Mouse (Mus musculus) kidney, embryonic 15.5 days (tissue): ENCODE measurements around the gene Vwa5b1. TPM values are rescaled to one million over a fixed set of nuclear protein-coding genes. Genes with fewer than 3 reads are reported as not detected.
A peak's percentile ranks its signal among the peaks of the same experiment; 100 is the strongest.

Experiments used
- ATAC-seq: fragments of 200-750 bp; cut with Nextera tagmentation; replicated peaks from 2 replicates; pipeline ENCODE4 v1.8.0; 2017; ENCODE audit warnings: moderate TSS enrichment; ENCODE audit not compliant: low FRiP score
- H3K27ac ChIP-seq: fragments of 300-500 bp; sonication (generic); 2 replicates; pipeline ENCODE4 v1.5.1; 2015; ENCODE audit warnings: mild to moderate bottlenecking, inconsistent platforms
- H3K27me3 ChIP-seq: fragments of 300-500 bp; sonication (generic); 2 replicates; pipeline ENCODE4 v1.6.1; 2015; ENCODE audit warnings: inconsistent platforms
- H3K36me3 ChIP-seq: fragments of 300-500 bp; sonication (generic); 2 replicates; pipeline ENCODE4 v1.6.1; 2015; ENCODE audit warnings: inconsistent platforms
- H3K4me1 ChIP-seq: fragments of 300-500 bp; sonication (generic); 2 replicates; pipeline ENCODE4 v1.6.1; 2015; ENCODE audit warnings: inconsistent platforms
- H3K4me2 ChIP-seq: fragments of 300-500 bp; sonication (generic); 2 replicates; pipeline ENCODE4 v1.6.1; 2015; ENCODE audit warnings: moderate library complexity, mild to moderate bottlenecking, inconsistent platforms
- H3K4me3 ChIP-seq: fragments of 300-500 bp; sonication (generic); replicated peaks from 2 replicates; pipeline ENCODE4 v1.5.1; 2015; ENCODE audit warnings: mild to moderate bottlenecking, inconsistent platforms
- H3K9ac ChIP-seq: fragments of 300-500 bp; sonication (generic); 2 replicates; pipeline ENCODE4 v1.6.1; 2015; ENCODE audit warnings: mild to moderate bottlenecking, inconsistent platforms
- H3K9me3 ChIP-seq: fragments of 300-500 bp; sonication (generic); replicated peaks from 2 replicates; pipeline ENCODE4 v1.6.1; 2016; ENCODE audit warnings: inconsistent platforms
- WGBS: fragments of 180-500 bp; shearing (Covaris S2); methylation state at CpG from one replicate; pipeline ENCODE4 v1.1.7; 2015; ENCODE audit warnings: mixed read lengths; 5-methylcytosine and 5-hydroxymethylcytosine counted together
- polyA plus RNA-seq: library from polyadenylated mRNA; unstranded; fragments of >200 nt; fragmentation: Nextera tagmentation; extraction: Ambion mirVana; gene quantifications from 2 replicates; pipeline ENCODE4 v1.2.1, GENCODE M21; 2015

Vwa5b1 gene
- polyA plus RNA-seq, 1 experiment from 2014 or later: 0.12 TPM

GRCm38 (mm10) chr4:138648096-138648635 lies 12.5 kb upstream of the Vwa5b1 start:
- Histone ChIP-seq H3K9me3 (no peaks in the 10 kb centered on the region), H3K36me3 (no peaks in the 10 kb centered on the region), H3K27ac (peak overlapping the region; percentile 71), H3K27me3 (no peaks in the 10 kb centered on the region), H3K4me3 (no peak overlapping the region), H3K9ac (no peak overlapping the region), H3K4me1 (peaks cover 25% of the 10 kb centered on the region), H3K4me2 (no peak overlapping the region)
- peak; percentile 54 for ATAC-seq
- WGBS: 48% methylated on average over 3 of the region's 3 CpGs

GRCm38 (mm10) chr4:138642272-138642671 lies 6.6 kb upstream of the Vwa5b1 start:
- H3K4me2 ChIP-seq: no peak overlapping the region
- no peak overlapping the region for H3K27ac ChIP-seq
- no peaks in the 10 kb centered on the region for H3K9me3 ChIP-seq
- ATAC-seq: no peak
- H3K27me3 ChIP-seq: no peaks in the 10 kb centered on the region
- no peak overlapping the region for H3K4me3 ChIP-seq
- H3K36me3 ChIP-seq: no peaks in the 10 kb centered on the region
- 38% methylated on average over 4 of the region's 4 CpGs for WGBS
- no peak overlapping the region for H3K9ac ChIP-seq
- H3K4me1 ChIP-seq: peaks cover 8% of the 10 kb centered on the region

DNA sequence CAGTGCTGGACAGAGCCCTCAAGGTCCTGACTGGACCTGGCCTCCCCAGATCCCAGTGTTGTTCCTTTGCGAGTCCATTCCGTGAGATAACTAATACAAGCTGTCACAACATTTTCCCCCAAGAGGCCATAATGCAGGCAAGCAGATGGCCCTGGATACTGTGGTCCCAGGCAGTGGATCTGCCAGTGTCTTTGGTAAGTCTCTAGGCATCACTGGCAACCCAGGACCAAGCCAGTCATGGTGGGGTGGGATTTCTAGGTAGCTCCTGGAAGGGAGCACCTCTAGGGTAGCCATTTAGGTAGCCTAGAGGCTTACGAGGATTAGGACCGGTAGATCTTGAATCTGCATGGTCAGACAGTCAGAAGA lies 445 bp upstream of the Vwa5b1 start:
- H3K9ac ChIP-seq: no peak overlapping the region
- no peak for ATAC-seq
- WGBS: 45% methylated on average over 4 of the region's 4 CpGs
- no peak overlapping the region for H3K4me3 ChIP-seq
- no peak overlapping the region for H3K27ac ChIP-seq
- no peaks in the 10 kb centered on the region for H3K27me3 ChIP-seq
- no peaks in the 10 kb centered on the region for H3K9me3 ChIP-seq
- H3K36me3 ChIP-seq: no peaks in the 10 kb centered on the region
- no peak overlapping the region for H3K4me2 ChIP-seq
- peaks cover 9% of the 10 kb centered on the region for H3K4me1 ChIP-seq

DNA sequence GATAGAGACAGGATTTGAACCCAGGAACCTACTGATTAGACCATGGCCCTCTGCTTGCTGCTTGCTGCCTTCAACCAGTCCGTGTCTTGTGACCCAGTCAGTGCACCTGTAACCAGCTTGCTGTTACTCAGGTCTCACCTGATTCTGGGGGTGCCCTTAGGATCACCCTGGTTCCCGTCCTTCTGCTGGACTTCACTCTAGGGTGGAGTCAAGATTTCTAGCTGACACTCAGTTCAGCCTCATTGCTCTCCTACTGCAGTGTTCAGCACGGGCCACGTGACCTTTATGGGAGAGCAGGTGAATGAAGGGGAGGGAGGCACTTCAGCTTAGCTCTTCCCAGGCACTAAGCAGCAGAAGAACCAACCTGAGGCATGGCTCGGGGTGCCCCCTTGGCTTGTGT lies 7.4 kb downstream of the Vwa5b1 start:
- 48% methylated on average over 5 of the region's 5 CpGs for WGBS
- Histone ChIP-seq H3K27me3 (no peaks in the 10 kb centered on the region), H3K4me3 (no peak overlapping the region), H3K27ac (no peak overlapping the region), H3K4me2 (no peak overlapping the region), H3K36me3 (no peaks in the 10 kb centered on the region), H3K9me3 (no peaks in the 10 kb centered on the region), H3K4me1 (no peaks in the 10 kb centered on the region), H3K9ac (no peak overlapping the region)
- ATAC-seq: 0 out of 2 replicates have a peak, but pooled peaks have one; percentile 25

DNA sequence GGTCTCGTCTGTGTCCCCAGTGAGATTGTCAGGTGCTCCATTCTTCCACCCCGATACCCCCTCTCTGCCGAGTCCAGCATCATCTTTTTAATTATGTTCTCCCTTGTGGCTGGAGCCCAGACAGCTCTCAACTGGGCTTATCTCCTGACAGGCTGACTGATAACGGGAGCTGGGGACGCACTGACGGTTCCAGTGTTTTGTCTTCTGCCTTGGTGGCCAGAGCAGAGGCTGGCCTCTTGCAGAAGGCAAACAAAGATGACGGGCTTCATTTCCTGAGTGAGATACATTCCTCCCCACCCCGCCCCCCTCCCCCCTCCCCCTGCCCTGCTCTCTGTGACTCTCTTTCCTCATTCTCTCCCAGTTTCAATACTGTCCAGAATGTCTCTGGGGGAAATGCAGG lies 21.2 kb downstream of the Vwa5b1 start:
- H3K27ac ChIP-seq: no peak overlapping the region
- ATAC-seq: no peak
- H3K4me3 ChIP-seq: no peak overlapping the region
- H3K27me3 ChIP-seq: no peaks in the 10 kb centered on the region
- no peak overlapping the region for H3K9ac ChIP-seq
- H3K4me2 ChIP-seq: no peak overlapping the region
- H3K4me1 ChIP-seq: peaks cover 9% of the 10 kb centered on the region; the same call in 1 of the 2 replicates
- no peaks in the 10 kb centered on the region for H3K9me3 ChIP-seq
- no peaks in the 10 kb centered on the region for H3K36me3 ChIP-seq
- WGBS: 8% methylated on average over 8 of the region's 8 CpGs

- no peak overlapping the region for H3K9ac ChIP-seq
- no peak overlapping the region for H3K4me2 ChIP-seq
- no peaks in the 10 kb centered on the region for H3K36me3 ChIP-seq
- ATAC-seq: no peak
- H3K27me3 ChIP-seq: peaks cover 14% of the 10 kb centered on the region
- no peak overlapping the region for H3K27ac ChIP-seq
- no peak overlapping the region for H3K4me3 ChIP-seq
- H3K9me3 ChIP-seq: no peaks in the 10 kb centered on the region
- H3K4me1 ChIP-seq: peaks cover 20% of the 10 kb centered on the region
- WGBS: 48% methylated on average over 9 of the region's 9 CpGs
Observed at GRCm38 (mm10) chr4:138601926-138602325, 33.8 kb downstream of the Vwa5b1 start.

GRCm38 (mm10) chr4:138597904-138598347 lies 37.8 kb downstream of the Vwa5b1 start:
- ATAC-seq: no peak
- H3K27me3 ChIP-seq: 0 out of 2 replicates have a peak, but pooled peaks cover under 1% of the 10 kb centered on the region
- peaks cover 26% of the 10 kb centered on the region for H3K4me1 ChIP-seq
- no peaks in the 10 kb centered on the region for H3K9me3 ChIP-seq
- H3K36me3 ChIP-seq: no peaks in the 10 kb centered on the region
- 8% methylated on average over 7 of the region's 7 CpGs for WGBS
- H3K4me2 ChIP-seq: no peak overlapping the region
- H3K27ac ChIP-seq: no peak overlapping the region
- no peak overlapping the region for H3K4me3 ChIP-seq
- no peak overlapping the region for H3K9ac ChIP-seq

- Histone ChIP-seq H3K36me3 (no peaks in the 10 kb centered on the region), H3K9ac (no peak overlapping the region), H3K9me3 (no peaks in the 10 kb centered on the region), H3K4me3 (no peak overlapping the region), H3K4me2 (no peak overlapping the region), H3K4me1 (peaks cover 18% of the 10 kb centered on the region), H3K27me3 (no peaks in the 10 kb centered on the region), H3K27ac (no peak overlapping the region)
- 35% methylated on average over 12 of the region's 12 CpGs for WGBS
- peak; percentile 49; the same call in 1 of the 2 replicates for ATAC-seq
Observed at GRCm38 (mm10) chr4:138596391-138597130, 39.1 kb downstream of the Vwa5b1 start.

DNA sequence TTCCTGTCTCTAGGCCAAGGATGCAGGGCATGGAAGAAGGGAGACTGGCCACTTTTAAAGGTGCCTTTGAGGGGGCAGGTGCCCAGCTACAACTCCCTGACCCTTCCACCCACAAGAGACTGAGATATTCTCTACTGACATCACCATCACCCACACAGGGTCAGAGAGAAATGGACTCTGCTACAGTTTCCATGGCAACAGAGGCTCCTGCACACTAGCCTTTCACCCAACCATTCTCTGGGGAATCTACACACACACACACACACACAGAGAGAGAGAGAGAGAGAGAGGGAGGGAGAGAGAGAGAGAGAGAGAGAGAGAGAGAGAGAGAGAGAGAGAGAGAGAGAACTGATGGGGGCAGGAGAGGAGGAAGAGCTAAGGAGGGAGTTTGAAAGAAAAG lies 50.7 kb downstream of the Vwa5b1 start:
- H3K4me1 ChIP-seq: peaks cover 7% of the 10 kb centered on the region; the same call in 1 of the 2 replicates
- H3K4me3 ChIP-seq: no peak overlapping the region
- no peak overlapping the region for H3K4me2 ChIP-seq
- no peak overlapping the region for H3K9ac ChIP-seq
- H3K9me3 ChIP-seq: no peaks in the 10 kb centered on the region
- no peak for ATAC-seq
- no peak overlapping the region for H3K27ac ChIP-seq
- H3K36me3 ChIP-seq: no peaks in the 10 kb centered on the region
- H3K27me3 ChIP-seq: no peaks in the 10 kb centered on the region

DNA sequence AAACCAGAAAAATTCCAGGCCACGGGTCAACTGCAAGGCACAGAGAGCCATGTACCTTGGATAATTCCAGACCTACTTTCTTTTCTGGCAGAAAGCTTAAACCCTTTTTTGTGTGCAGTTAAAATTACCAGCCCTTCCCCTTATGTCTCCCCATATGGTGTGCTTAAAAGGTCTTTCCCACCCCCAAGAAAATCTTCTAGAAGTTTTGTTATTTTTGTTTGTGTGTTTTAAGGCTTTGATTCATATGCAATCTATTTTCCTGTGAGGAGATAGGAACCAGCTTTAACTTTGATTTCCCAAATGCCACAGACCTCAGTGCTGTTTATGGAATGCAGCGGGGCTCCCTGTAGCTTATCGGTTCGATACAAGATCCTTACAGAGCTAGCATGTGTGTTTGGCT lies 53.2 kb downstream of the Vwa5b1 start:
- H3K9me3 ChIP-seq: no peaks in the 10 kb centered on the region
- H3K9ac ChIP-seq: no peak overlapping the region
- no peak overlapping the region for H3K27ac ChIP-seq
- H3K36me3 ChIP-seq: no peaks in the 10 kb centered on the region
- 67% methylated on average over 4 of the region's 4 CpGs for WGBS
- H3K4me3 ChIP-seq: no peak overlapping the region
- H3K4me1 ChIP-seq: peaks cover 16% of the 10 kb centered on the region; the same call in 1 of the 2 replicates
- no peak for ATAC-seq
- H3K4me2 ChIP-seq: no peak overlapping the region
- no peaks in the 10 kb centered on the region for H3K27me3 ChIP-seq

DNA sequence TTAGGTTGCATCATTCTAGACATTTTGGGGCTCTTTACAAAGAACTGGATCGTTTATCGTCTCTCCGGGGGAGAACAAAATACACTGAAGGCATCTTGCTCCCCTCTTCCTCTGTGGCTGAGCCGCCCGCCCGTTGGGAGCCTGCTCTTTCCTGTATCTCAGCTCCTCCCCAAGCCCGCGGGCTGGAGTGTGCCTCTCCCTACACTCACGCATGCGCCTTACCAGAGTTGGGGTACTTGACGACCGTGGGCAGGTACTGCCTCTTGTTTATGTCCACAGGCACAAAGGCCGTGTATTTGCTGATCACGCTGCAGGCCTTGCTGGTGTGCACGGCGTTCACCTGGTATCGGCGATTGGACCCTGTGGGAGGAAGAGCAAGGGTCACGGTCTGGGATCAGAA lies 57.3 kb downstream of the Vwa5b1 start:
- no peaks in the 10 kb centered on the region for H3K9me3 ChIP-seq
- no peak overlapping the region for H3K4me3 ChIP-seq
- no peak overlapping the region for H3K9ac ChIP-seq
- H3K36me3 ChIP-seq: no peaks in the 10 kb centered on the region
- no peaks in the 10 kb centered on the region for H3K27me3 ChIP-seq
- peaks cover 33% of the 10 kb centered on the region for H3K4me1 ChIP-seq
- H3K4me2 ChIP-seq: no peak overlapping the region
- no peak overlapping the region for H3K27ac ChIP-seq
- ATAC-seq: no peak
- WGBS: 52% methylated on average over 19 of the region's 19 CpGs

GRCm38 (mm10) chr4:138576661-138577060 lies 59.0 kb downstream of the Vwa5b1 start:
- Histone ChIP-seq H3K9me3 (no peaks in the 10 kb centered on the region), H3K4me2 (no peak overlapping the region), H3K27ac (no peak overlapping the region), H3K27me3 (no peaks in the 10 kb centered on the region), H3K36me3 (no peaks in the 10 kb centered on the region), H3K9ac (no peak overlapping the region), H3K4me3 (no peak overlapping the region), H3K4me1 (peaks cover 30% of the 10 kb centered on the region)
- WGBS: 84% methylated on average over 4 of the region's 4 CpGs
- no peak for ATAC-seq
